Mouse (Mus musculus) adrenal gland, adult 10 weeks (tissue): Measurements from ENCODE around the gene Trpc4. TPM values are rescaled to one million over a fixed set of nuclear protein-coding genes. Genes with fewer than 3 reads are reported as not detected.

Experiments
- polyA plus RNA-seq: library from polyadenylated mRNA; stranded (reverse); fragments of 350-450 nt; fragmentation: Illumina TruSeq; extraction: RNeasy Lipid Tissue Mini Kit (QIAGEN cat#74804); gene quantifications from one replicate; pipeline ENCODE4 v1.2.3, GENCODE M21; 2014; ENCODE audit warnings: low read depth, low replicate concordance

The Trpc4 gene
- polyA plus RNA-seq, result 0.41 TPM

DNA sequence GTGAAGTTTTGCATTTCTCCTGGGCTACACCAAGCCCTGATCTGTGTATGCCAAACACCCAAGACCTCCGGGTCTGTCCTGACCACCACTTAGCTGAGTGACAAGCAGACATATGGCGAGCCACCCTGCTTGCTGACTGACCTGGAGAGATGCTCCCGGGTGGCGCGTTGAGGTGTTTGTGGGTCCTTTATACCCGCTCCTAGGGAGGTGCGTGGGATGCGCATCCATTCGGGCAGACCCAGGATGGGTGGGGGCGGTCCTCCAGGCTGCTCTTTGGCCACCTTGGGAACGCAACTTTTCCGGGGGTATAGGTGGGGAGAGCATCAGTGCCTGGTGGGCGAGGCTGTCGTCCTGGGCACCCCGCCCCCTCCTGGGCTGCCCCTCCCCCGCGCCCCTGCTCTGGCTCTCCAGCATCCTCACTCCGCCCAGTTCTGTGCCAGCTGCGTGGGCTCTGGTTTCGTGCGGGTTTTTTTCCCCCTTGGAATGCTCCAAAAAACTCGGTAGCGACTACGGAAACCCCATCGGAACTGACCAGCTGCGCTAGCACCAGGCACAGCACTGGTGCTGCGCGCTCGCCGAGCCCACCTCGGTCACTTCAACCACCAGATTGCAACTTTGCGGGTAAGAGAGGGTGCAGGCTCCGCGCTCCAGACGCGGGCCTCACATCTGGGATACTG is at the start of gene Trpc4:
Gene Trpc4 (plus strand): TSS at position 397 of the 677 bp plus-strand sequence.

DNA sequence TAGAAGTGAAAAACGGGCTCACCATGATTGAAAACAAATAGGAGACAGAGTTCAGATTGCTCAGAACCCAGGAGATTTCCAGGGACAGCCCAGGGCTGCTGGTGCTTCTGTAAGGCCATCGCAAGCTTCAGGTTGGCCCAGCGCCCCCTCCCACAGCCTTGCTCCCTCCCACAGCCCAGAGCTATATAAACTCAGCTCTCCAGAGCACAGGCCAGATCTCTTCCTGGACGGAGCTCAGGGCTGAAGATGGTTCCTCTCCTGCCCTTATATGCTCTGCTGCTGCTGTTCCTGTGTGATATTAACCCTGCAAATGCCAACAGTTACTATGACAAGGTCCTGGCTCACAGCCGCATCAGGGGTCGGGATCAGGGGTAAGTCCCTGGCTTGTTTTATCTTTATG is 205.1 kb downstream of the Trpc4 start, which contains the start of gene Postn:
Gene Postn (plus strand): TSS at position 213 of the 400 bp plus-strand sequence.

Other genes with a start within 250 kb of the Trpc4 start
- gene Postn, start 205.1 kb downstream of the Trpc4 start, polyA plus RNA-seq, result 206 TPM